Mouse (Mus musculus) right cerebral cortex, postnatal 4 days (tissue): ENCODE data around the gene Kif1bp.
"Not testable (repeated sequence)": the region's sequence is repeated elsewhere in the genome, so short reads cannot be mapped to it uniquely, and the experiment has no call there.

Source experiments
- DNase-seq: peaks from one replicate; pipeline ENCODE4 v3.0.0-alpha.2; 2022

Gene Kif1bp

DNA sequence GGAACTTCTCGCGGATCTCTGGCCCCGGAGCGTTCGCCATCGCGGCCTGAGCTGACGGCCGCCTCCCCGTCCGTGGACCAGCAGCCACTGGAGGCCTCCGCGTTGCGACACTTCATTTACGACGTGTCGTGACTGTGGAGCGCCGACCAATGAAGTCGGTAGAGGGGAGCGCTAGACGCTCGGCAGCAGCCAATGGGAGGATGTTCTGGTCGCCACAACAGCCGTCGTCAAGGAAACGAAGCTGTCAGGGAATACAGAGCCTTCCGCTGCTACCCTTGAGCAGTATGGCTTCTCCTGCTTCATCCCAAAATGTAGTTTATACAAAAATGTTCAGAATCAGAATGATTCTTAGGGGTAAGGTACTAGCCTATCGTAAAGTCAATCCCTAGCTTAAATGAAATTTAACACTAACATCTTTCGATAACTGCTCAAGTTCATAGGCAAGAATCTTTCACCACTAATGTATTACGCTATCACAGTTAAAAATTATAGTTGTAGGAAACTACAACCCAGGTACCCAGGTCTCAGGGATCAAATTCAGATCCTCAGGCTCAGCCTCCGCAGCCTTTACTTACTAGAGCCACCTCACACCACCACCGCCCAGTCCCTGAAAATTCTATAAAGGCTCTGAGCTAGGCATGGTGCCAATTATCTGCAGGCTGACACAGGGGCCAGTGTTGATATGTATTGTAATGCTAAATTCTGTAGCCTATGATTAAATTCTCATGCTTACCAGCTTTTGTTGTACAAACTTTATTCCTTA lies at the start of gene Kif1bp:
Gene Kif1bp (minus strand): TSS at position 120 of the 763 bp plus-strand sequence.
- DNase-seq = peak; percentile 92

DNA sequence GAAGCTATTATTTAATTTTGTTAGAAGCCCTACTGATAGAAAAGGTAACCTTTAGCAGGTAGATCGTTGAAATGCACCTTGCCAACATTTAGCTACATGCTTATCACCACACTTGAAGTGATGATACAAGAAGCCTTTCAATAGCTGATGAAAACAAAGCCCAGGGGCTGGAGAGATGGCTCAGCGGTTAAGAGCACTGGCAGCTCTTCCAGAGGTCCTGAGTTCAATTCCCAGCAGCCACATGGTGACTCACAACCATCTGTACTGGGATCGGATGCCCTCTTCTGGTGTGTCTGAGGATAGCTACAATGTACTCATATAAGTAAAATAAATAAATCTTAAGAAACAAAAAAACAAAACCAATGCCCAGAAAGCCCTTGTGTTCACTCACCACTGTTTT lies 25.9 kb upstream of the Kif1bp start:
- DNase-seq = no peak

DNA sequence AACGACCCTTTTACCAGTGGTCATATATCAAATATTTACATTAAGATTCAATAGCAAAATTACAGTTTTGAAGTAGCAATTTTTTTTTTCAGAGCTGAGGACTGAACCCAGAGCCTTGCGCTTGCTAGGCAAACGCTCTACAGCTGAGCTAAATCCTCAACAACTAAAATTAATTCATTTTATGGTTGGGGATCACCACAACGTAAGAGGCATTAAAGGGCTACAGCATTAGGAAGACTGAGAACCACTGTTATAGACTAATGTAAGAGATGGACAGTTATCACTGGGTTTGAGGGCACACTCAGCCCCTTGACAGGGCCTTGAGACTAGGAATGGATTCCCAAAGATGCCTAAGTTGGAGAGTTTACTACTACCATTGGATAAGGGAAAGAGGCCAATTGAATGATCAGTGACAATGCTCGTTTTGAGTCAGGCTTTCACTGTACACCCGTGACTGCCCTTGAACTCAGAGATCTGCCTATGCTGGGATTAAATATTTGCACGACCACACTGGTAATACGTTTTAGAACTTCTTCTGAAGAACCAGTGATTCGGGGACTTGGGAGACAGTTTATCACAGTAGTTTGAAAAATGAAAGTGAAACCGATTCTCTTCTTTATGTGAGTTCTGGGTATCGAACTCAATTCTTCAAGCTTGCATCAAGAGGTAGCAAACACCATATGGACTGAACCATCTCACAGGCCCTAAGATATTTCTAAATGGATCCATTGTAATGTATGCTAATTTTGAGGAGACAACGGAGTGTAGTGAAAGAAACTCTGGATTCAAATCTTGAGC lies 25.2 kb upstream of the Kif1bp start:
- no peak for DNase-seq

DNA sequence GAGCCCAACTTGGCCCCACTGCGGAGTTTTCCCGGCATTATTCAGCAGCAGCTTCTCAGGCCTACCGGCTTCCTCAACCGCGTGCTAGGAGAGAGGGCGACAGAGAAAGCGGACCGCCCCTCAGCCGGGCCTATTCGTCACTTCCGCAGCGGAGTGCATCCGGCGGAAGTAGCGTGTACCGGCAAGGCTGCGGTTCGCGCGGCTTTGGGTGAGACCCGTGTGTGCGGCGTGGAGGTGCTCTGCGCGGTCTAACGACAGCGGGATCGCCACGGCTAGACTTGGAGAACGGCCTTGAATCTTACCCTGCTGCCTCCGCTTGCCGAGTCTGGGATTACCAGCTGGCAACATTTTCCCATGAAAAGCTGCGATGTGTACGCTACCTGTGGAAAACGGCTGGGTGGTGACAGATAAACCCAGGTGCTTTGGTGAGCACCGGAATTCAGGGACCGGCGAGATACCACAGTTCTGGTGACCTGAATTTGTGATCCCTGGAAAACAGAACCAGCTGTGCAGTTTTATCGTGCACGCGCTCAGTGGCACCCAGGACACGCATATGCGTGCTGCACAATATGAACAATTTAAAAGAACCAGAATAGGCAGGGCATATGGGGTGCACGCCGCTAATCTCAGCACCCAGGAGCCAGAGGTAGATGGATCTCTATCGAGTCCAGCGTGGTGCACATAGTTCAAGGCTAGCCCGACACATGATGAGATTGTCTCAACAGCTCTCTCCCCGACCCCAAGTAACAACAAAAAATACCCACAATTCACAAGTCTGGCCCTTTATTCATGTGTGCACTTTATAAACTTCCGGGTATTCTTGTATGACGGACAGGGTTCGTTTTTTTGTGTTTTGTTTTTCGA lies 24.2 kb upstream of the Kif1bp start, which contains the start of gene Ddx21:
Gene Ddx21 (minus strand): TSS at position 105 of the 864 bp plus-strand sequence.
- DNase-seq = peak; percentile 87

DNA sequence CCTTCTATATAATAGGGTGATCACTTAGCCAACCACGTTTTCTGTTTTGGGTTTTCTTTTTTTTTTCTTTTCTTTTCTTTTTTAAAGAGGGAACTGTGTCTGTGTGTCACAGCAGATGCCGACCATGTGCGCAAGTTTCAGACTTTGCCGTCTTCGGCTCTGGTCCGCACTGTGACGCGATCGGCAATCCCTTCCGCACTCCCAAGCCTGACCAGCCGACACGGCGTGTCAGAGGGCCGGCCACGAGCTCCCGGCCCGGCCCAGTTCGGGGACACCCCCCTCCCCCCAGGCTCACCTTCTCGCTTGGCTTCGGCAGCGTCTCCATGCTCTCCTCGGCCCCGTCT lies 23.5 kb upstream of the Kif1bp start:
- no peak for DNase-seq

DNA sequence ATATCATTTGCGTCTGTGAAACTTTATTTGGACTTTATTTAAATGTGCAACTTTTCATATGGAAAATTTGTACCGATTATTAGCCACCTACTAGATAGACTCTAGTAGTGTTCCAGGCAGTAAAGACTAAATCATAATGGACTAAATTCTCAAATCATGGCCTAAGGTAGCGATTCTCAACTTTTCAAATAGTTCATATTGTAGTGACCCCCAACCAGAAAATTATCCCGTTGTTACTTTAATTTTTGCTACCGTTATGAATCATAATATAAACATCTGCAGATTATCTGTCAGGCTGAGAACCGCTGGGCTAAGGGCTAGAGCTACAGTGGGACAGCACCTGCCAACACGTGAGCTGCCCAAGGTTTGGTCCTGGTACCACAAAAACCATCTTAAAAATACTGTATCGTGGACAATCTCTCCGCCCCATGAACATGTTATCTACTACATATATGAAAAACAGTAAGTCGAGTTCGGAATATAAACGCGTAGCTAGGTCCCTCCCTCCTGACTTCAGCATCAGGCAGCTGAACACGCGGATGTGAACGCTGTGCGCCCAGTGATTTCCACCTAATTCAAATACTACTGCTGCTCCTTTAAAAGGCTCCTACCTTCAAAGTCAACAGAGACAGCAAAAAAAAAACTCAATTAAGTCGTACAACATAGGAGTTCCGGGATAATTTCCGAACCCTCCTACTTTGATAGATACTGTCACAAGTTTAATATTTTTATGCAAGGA lies 23.0 kb upstream of the Kif1bp start:
- no peak for DNase-seq

DNA sequence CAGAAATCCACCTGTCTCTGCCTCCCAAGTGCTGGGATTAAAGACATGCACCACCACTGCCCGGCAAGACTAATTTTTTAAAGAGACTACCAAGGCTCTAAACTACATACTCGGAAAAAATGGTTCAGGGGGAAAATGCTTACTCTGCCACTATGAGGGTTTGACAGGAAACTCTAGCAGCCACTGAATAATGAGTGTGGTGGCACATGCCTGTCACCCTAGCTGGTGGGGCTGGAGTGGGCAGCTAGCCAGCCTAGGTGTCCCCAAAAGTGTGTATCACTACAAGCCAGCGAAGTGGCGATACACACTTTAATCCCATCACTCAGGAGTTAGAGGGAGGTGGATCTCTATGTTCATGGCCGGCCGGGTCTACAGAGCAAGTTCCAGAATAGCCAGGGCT lies 21.8 kb upstream of the Kif1bp start:
- no peak for DNase-seq

DNA sequence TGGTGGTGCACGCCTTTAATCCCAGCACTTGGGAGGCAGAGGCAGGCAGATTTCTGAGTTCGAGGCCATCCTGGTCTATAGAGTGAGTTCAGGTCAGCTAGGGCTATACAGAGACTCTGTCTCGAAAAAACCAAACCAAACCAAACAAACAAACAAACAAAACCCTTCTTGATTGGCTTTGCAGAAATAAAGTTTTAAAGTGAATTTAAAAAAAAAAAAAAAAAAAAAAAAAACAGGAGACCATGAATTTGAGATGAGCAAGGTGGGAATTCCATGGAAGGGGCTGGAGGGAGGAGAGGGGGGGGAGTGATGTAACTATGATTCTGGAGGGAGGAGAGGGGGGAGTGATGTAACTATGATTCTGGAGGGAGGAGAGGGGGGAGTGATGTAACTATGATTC lies 21.1 kb upstream of the Kif1bp start:
- not testable (repeated sequence) for DNase-seq

DNA sequence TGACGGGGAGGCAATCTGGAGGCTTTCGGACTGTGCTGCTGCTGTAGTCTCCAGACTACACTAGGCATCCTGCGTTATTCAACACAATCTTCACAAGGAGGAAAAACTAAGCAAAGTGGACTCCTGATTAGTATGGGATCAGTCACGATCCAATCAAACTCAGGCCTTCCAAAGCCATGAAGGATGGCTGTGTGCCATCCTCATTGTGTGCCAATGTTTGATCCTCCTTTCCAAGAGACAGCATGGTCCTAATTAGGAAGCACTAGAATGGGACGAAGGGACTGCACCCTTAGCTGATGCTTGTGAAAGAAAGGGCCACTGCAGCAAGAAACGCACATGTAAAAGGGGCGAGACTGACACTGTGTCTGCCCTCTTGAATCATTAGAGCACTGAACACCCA lies 14.2 kb upstream of the Kif1bp start:
- DNase-seq = no peak

DNA sequence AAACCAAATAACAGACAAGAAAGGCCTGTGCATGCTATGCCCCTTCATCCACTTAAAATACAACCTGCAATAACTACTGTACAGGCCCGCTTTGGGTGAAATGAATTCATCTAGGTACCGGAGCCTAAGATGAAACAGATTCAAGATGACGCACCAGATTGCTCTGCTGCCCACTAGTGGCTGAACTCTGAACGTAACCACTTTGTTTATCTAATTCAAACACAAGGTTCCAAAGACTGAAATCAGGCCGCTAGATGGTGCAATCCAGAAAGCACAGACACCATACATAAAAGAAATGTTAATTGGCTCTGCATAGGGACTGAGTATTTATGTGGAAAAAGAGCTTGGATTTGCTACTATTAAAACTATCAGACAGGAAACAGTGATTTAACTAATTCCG lies 11.9 kb upstream of the Kif1bp start:
- DNase-seq = peak; percentile 91

DNA sequence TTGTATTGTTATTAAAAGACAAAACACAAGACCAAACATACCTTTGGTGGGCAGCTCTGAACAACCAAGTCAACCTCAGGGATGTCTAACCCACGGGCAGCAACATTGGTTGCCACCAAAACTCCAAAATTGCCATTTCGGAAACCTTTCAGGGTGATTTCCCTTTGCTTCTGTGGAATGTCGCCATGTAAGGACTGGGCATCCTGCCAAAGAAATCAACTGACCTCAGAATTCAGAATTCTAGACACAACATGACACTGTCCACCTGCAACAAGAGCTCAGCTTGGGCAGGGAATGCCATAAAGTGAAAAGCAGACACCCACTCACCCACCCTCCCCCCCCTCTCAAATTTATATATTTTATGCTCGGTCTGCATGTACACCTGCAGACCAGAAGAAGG lies 10.4 kb upstream of the Kif1bp start:
- no peak for DNase-seq

DNA sequence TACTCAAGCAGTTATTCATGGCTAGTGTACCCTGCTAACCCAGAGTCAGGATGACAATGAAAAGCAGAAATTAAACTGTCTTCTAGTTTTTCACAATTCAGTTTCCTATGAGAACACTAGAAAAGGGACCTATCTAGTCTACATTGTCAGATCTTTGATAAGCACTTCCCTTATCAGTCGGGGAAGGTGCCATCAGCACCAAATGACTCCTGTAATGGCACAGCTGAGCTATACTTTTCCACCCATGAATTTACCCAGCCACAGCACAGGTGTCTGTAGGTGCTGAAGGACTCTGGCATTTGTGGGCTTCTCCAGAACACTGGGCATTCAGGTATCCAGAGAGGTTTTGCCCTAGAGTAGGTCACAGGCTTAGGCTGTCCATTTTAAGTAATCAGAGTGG lies 5.0 kb upstream of the Kif1bp start:
- DNase-seq = no peak

DNA sequence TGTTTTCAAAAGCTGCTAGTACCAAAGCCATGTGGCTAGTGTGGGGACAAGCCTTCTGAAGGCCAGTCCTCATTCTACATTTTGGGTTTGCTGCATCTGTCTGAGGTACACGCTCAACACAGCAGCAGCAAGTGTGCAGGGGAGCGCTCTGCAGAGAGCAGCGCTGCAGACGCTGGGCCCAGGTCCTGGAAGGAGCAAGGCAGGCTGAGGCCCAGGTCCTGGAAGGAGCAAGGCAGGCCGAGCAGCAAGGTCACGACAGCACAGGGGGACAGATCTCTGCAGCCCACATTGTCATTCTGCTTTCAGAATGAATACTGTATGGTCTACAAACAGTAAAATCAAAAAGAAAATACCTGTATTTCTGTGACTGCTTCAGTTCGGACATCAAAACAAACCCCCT lies 4.4 kb upstream of the Kif1bp start:
- no peak for DNase-seq

DNA sequence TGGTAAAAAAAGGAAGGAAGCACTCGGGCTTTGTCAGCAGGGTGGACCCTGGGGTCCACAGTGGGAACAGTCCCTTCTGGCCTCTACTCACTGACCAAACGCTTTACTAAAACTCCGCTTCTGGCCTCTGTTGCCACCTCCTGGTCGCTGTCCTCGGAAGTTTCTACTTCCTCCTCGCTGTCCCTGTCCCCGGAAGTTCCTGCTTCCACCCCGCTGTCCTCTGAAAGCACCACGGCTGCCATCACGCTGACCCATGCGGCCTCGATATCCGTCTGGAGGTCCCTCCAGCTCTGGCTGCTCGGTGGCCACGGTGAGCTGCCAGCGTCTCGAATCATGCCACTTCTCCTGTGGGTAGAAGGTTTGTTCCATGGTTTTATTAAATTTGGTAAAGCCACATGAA lies 4.0 kb upstream of the Kif1bp start:
- no peak for DNase-seq

DNA sequence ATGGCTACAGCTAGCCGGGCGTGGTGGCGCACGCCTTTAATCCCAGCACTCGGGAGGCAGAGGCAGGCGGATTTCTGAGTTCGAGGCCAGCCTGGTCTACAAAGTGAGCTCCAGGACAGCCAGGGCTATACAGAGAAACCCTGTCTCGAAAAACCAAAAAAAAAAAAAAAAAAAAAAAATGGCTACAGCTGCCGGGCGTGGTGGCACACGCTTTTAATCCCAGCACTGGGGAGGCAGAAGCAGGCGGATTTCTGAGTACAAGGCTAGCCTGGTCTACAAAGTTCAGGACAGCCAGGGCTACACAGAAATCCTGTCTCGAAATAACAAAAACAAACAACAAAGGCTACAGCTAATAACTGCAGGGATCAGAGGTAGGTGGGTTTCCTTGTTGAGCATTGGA lies 872 bp upstream of the Kif1bp start:
- DNase-seq = not testable (repeated sequence)

DNA sequence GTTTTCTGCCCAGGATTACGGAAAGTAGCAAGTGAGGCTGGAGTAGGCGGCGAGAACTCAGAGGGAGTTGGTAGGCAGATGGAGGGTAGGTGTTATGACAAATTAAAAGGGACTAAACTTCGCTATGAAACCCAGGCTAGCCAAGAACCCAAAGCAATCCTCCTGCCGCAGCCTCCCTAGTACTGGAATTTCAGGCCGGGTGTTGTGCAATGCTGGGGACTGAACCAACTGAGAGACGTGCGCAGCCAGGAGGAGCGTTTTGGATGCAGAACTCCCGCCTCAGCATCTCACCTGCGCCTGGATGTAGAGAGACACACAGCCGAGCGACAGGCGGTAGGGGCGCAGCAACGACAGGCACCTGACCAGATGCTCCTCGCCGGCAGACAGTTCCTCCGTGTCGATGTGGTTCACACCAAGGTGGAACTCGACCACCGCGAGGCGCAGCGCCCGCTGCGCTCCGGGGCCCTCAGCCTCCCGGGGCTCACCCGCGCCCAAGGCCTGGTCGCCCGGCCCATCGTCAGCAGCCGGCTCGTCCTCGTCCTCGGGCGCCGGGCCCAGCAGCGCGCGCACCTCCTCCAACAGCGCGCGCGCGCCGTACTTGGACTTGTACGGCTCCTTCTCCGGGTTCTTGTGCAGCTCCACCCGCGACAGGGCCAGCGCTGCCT lies 452 bp downstream of the Kif1bp start:
- no peak for DNase-seq

DNA sequence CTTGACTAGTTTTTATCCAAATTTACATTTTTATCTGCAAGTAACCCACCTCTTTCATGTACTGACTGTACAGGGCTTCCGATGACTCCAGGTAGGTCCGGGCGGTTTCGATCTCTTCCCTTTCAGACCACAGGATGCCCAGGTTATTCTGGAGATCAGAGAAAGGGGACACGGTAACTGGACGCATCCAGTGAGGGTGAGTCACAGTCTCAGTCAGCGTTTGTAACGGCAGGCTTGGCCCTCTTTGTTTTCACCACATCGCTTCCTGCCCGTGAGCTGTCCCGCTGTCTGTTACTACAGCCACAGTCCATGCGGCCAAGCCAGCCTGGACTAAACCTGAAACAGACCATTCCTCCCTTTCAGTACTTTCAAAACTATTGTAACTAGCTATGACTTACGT lies 3.3 kb downstream of the Kif1bp start:
- no peak for DNase-seq

DNA sequence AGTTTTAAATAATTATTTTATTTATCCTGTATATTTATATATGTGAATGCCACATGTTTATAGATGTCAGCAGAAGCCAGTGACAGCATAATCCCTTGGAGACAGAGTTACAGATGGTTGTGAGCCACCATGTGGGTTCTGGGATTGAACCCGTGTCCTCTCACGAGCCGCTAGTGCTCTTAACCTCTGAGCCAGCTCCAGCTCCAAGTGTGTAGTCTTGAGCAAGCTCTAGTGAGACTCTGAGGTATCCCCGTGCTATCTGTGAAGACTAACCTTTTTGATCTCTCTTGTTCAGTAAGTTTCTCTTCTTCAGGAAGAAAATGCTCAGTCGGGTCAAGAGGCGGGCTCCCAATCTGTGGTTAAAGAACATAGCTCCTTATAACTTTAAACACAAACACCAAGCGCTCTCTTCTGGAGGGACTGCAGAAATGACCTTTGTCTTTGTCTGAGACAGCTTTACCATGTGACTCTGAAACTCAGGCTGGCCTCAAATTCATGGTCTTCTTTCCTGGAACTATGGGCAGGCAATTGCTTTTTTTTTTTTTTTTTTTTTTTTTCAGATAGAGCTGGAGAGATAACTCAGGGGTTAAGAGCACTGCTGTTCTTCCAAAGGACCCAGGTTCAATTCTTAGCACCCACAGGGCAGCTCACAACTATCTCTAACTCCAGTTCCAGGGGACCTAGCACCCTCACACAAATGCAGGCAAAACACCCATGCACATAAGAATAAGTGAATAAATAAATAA lies 8.0 kb downstream of the Kif1bp start:
- DNase-seq = no peak

DNA sequence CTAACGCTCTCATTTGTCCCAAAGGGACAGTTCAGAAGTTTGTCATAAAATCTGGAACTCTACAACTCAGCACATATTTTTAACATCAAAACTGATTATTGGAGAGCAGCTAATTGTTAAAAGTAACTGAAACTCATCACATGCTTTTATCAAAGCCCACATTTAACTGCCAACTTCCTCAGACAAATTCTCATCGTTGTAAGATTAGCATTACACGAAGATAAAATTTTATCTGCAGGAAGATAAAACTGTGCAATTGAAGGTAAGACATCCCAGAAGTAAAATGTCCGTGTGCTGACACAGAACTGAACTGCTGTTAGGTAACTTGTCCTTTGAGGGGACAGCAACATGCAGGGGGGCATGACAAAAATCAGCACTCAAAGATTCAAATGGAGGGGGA lies 9.4 kb downstream of the Kif1bp start:
- no peak for DNase-seq

DNA sequence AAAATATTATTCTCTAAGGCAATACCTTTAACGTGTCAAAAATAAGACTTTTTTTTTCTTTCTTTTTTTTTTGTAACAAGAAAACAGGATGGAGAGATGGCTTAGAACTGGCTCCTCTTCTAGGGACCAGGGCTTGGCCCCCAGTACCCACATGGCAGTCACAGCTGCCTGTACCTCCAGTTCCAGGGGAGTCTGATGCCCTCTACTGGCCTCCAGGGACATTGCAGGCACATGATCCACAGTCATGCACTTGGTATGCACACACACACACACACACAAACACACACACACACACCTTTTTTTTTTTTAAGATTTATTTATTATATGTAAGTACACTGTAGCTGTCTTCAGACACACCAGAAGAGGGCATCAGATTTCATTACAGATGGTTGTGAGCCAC lies 20.5 kb downstream of the Kif1bp start:
- no peak for DNase-seq

DNA sequence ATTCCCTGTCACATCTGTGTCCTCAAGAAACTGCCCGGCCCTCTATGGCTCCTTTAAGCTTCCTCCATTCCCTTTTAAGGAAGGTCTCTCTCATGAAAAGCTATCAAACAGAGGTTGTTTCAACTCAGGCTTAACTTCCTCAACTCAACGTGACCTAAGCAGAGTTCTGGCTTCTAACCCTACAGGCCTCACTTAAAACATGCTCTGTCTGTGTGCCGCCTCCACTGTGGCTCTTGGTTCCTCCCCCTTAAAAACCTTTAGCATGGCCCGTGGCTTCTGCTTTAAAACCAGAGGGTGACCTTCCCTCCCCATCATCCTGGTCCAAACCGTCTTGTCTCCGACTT lies 21.7 kb downstream of the Kif1bp start:
- no peak for DNase-seq
